17 mouse cellular contexts compared by ENCODE assay signal in the genomic region with DNA sequence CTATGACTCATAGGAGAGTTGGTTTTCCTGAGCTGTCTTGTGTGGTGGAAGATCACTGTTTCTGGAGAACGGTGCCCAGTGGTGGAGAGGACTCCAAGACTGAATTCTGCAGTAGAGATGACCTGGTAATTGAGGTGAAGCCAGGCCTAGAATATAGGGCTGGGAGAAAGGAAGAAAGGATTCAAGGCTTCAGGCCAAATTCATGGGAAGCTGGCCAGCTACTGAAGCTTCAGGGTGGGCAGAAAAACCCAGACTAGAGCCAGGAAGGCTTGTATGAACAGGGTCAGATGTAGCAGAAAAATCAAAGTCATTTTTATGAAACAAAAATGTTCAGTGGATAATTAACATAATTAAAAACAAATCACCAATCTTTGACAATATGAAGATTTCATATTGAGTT.
DNase-seq lines count a peak whose midpoint lies in the region; ATAC-seq and TF ChIP-seq lines count a peak whose summit lies in the region.
"Had no signal": no experiment of that assay in that cellular context is flagged by ENCODE, and none has a peak within 500 bp of the region (broad histone marks: within the 10 kb centered on the region; RNA-seq: fewer than 3 reads in every experiment).

No protein-coding gene starts in this region.

- no peak overlapping the region for H3K4me2 ChIP-seq in hindbrain, postnatal 0 days (ENCODE audit: low read depth, low read length)
- no peak overlapping the region for H3K4me2 ChIP-seq in hindbrain, embryonic 11.5 days (replicated peaks; ENCODE audit: low read depth, low read length)
- H3K4me2 ChIP-seq: embryonic facial prominence, embryonic 12.5 days; forebrain, embryonic 12.5 days had no signal

- H3K9me3 ChIP-seq in hindbrain, postnatal 0 days (ENCODE audit: low read length): no peaks in the 10 kb centered on the region
- H3K9me3 ChIP-seq in hindbrain, embryonic 11.5 days (ENCODE audit: control insufficient read depth, low read length): no peaks in the 10 kb centered on the region
- H3K9me3 ChIP-seq: embryonic facial prominence, embryonic 10.5 days; embryonic facial prominence, embryonic 12.5 days; forebrain, embryonic 10.5 days; forebrain, embryonic 12.5 days had no signal

- no peaks in the 10 kb centered on the region for H3K4me1 ChIP-seq in hindbrain, postnatal 0 days (ENCODE audit: insufficient read depth, low read length)
- H3K4me1 ChIP-seq in hindbrain, embryonic 11.5 days (replicated peaks; ENCODE audit: control insufficient read depth, insufficient read depth, low read length): no peaks in the 10 kb centered on the region
- H3K4me1 ChIP-seq: embryonic facial prominence, embryonic 10.5 days; embryonic facial prominence, embryonic 12.5 days; forebrain, embryonic 10.5 days; forebrain, embryonic 12.5 days had no signal

- H3K4me3 ChIP-seq in hindbrain, postnatal 0 days (ENCODE audit: low read length): no peak overlapping the region
- H3K4me3 ChIP-seq in hindbrain, embryonic 11.5 days (ENCODE audit: low read depth, low read length): no peak overlapping the region
- H3K4me3 ChIP-seq: embryonic facial prominence, embryonic 10.5 days; embryonic facial prominence, embryonic 12.5 days; forebrain, embryonic 10.5 days; forebrain, embryonic 12.5 days had no signal

- WGBS in hindbrain, postnatal 0 days: 74% methylated on average over 1 of the region's 1 CpGs
- 86% methylated on average over 1 of the region's 1 CpGs for WGBS in hindbrain, embryonic 11.5 days

- no peak overlapping the region for H3K9ac ChIP-seq in hindbrain, postnatal 0 days (replicated peaks; ENCODE audit: low read length)
- H3K9ac ChIP-seq in hindbrain, embryonic 11.5 days (ENCODE audit: low read depth, low read length): no peak overlapping the region
- H3K9ac ChIP-seq: embryonic facial prominence, embryonic 12.5 days; forebrain, embryonic 12.5 days had no signal

- no peak for TF ChIP-seq CTCF in hindbrain, postnatal 0 days (IDR thresholded peaks at IDR 0.05; ENCODE audit: low read depth)

- no peak for ATAC-seq in hindbrain, postnatal 0 days
- ATAC-seq in hindbrain, embryonic 11.5 days (ENCODE audit: low FRiP score): no peak
- ATAC-seq in erythroid progenitor cell, adult 5-6 weeks (replicated peaks; ENCODE audit: low FRiP score, poor library complexity, severe bottlenecking): no peak
- ATAC-seq: activated CD4-positive, CD25-positive, alpha-beta regulatory T cell, adult 4 months; forebrain, embryonic 14.5 days; forebrain, embryonic 16.5 days; Patski had no signal

- DNase-seq in cerebellum, postnatal 10 days: peak; percentile 71 to 84
- DNase-seq in cerebellum, adult 11-12 months: no peak
- peak; percentile 10 for DNase-seq in hindbrain, postnatal 0 days (ENCODE audit: low spot score)
- DNase-seq in hindbrain, embryonic 11.5 days (ENCODE audit: low spot score): no peak
- DNase-seq in 416B (ENCODE audit: low read depth): peak; percentile 13
- DNase-seq: adrenal gland, adult 8-10 months; cerebellum, adult 18-20 months; cerebellum, adult 9-10 months had no signal

- H3K27me3 ChIP-seq in hindbrain, postnatal 0 days (ENCODE audit: insufficient read depth, low read length): no peaks in the 10 kb centered on the region
- no peaks in the 10 kb centered on the region for H3K27me3 ChIP-seq in hindbrain, embryonic 11.5 days (ENCODE audit: control insufficient read depth, insufficient read depth, low read length)
- H3K27me3 ChIP-seq: embryonic facial prominence, embryonic 12.5 days; forebrain, embryonic 12.5 days; Patski had no signal

- no peak overlapping the region for H3K27ac ChIP-seq in hindbrain, postnatal 0 days
- no peak overlapping the region for H3K27ac ChIP-seq in hindbrain, embryonic 11.5 days (ENCODE audit: low read depth, low read length)
- H3K27ac ChIP-seq: embryonic facial prominence, embryonic 10.5 days; embryonic facial prominence, embryonic 12.5 days; forebrain, embryonic 10.5 days; forebrain, embryonic 12.5 days had no signal

- H3K36me3 ChIP-seq in hindbrain, postnatal 0 days (ENCODE audit: insufficient read depth, low read length): no peaks in the 10 kb centered on the region
- no peaks in the 10 kb centered on the region for H3K36me3 ChIP-seq in hindbrain, embryonic 11.5 days (ENCODE audit: control insufficient read depth, insufficient read depth, low read length)
- H3K36me3 ChIP-seq: embryonic facial prominence, embryonic 10.5 days; embryonic facial prominence, embryonic 12.5 days; forebrain, embryonic 10.5 days; forebrain, embryonic 12.5 days had no signal

Comparison
In these comparisons a context has a peak if more than half of its experiments do, and no peak if none do; other contexts are left out.
1. DNase-seq: peak in cerebellum, postnatal 10 days (2 of 2), hindbrain, postnatal 0 days (single experiment) and 416B (single experiment); none in cerebellum, adult 11-12 months (single experiment) and hindbrain, embryonic 11.5 days (single experiment).